Mouse (Mus musculus): ENCODE measurements around the gene Frmd4a. TPM values are rescaled to one million over a fixed set of nuclear protein-coding genes. Genes with fewer than 3 reads are reported as not detected.
A peak's percentile ranks its signal among the peaks of the same experiment; 100 is the strongest.

Frmd4a gene
- polyA plus RNA-seq, 1 experiment from 2014 or later, result 59.6 TPM

- no peaks in the 10 kb centered on the region for H3K9me3 ChIP-seq
- peaks cover 27% of the 10 kb centered on the region for H3K36me3 ChIP-seq
- no peaks in the 10 kb centered on the region for H3K27me3 ChIP-seq
- peaks cover 49% of the 10 kb centered on the region for H3K4me1 ChIP-seq (replicated peaks)
- H3K4me3 ChIP-seq, result no peak overlapping the region
- no peak for ATAC-seq (ENCODE audit: low FRiP score)
- H3K27ac ChIP-seq, result no peak overlapping the region
- H3K4me2 ChIP-seq, result no peak overlapping the region
- WGBS, result 70% methylated on average over 2 of the region's 2 CpGs
- H3K9ac ChIP-seq, result 0 out of 2 replicates have a peak overlapping the region, but pooled peaks have one; percentile 14
Observed at GRCm38 (mm10) chr2:4494478-4494877, 477.0 kb downstream of the Frmd4a start.

- H3K36me3 ChIP-seq, result peaks cover 35% of the 10 kb centered on the region
- 3% methylated on average over 1 of the region's 1 CpGs for WGBS
- no peak overlapping the region for H3K4me2 ChIP-seq
- 0 out of 2 replicates have a peak, but pooled peaks have one; percentile 25 for ATAC-seq (ENCODE audit: low FRiP score)
- no peaks in the 10 kb centered on the region for H3K27me3 ChIP-seq
- H3K4me1 ChIP-seq (replicated peaks), result peaks cover 17% of the 10 kb centered on the region; the same call in 1 of the 2 replicates
- no peak overlapping the region for H3K9ac ChIP-seq
- no peaks in the 10 kb centered on the region for H3K9me3 ChIP-seq
- no peak overlapping the region for H3K4me3 ChIP-seq
- H3K27ac ChIP-seq, result no peak overlapping the region
Observed at GRCm38 (mm10) chr2:4499257-4499656, 481.7 kb downstream of the Frmd4a start.

GRCm38 (mm10) chr2:4499916-4500315, 482.4 kb downstream of the Frmd4a start:
- Histone ChIP-seq H3K4me2 (no peak overlapping the region), H3K9ac (no peak overlapping the region), H3K4me1 (replicated peaks) (peaks cover 15% of the 10 kb centered on the region; the same call in 1 of the 2 replicates), H3K36me3 (peaks cover 35% of the 10 kb centered on the region), H3K4me3 (no peak overlapping the region), H3K27me3 (no peaks in the 10 kb centered on the region), H3K27ac (no peak overlapping the region), H3K9me3 (no peaks in the 10 kb centered on the region)
- WGBS, result 94% methylated on average over 9 of the region's 9 CpGs
- ATAC-seq (ENCODE audit: low FRiP score), result no peak

- Histone ChIP-seq H3K4me3 (no peak overlapping the region), H3K27ac (peak overlapping the region; percentile 36; the same call in 1 of the 2 replicates), H3K9me3 (no peaks in the 10 kb centered on the region), H3K4me1 (replicated peaks) (peaks cover 15% of the 10 kb centered on the region; the same call in 1 of the 2 replicates), H3K4me2 (no peak overlapping the region), H3K9ac (no peak overlapping the region), H3K27me3 (no peaks in the 10 kb centered on the region), H3K36me3 (peaks cover 39% of the 10 kb centered on the region)
- no peak for ATAC-seq (ENCODE audit: low FRiP score)
- WGBS, result 71% methylated on average over 15 of the region's 15 CpGs
Observed at GRCm38 (mm10) chr2:4501257-4502027, 483.9 kb downstream of the Frmd4a start.

GRCm38 (mm10) chr2:4504413-4504812, 486.9 kb downstream of the Frmd4a start:
- no peak for ATAC-seq (ENCODE audit: low FRiP score)
- Histone ChIP-seq H3K4me1 (replicated peaks) (peaks cover 27% of the 10 kb centered on the region), H3K9ac (no peak overlapping the region), H3K4me2 (no peak overlapping the region), H3K27me3 (no peaks in the 10 kb centered on the region), H3K9me3 (no peaks in the 10 kb centered on the region), H3K27ac (no peak overlapping the region), H3K36me3 (peaks cover 25% of the 10 kb centered on the region), H3K4me3 (no peak overlapping the region)
- WGBS, result 73% methylated on average over 10 of the region's 10 CpGs

GRCm38 (mm10) chr2:4505695-4506094, 488.2 kb downstream of the Frmd4a start:
- no peaks in the 10 kb centered on the region for H3K27me3 ChIP-seq
- no peak overlapping the region for H3K4me3 ChIP-seq
- H3K9ac ChIP-seq, result no peak overlapping the region
- no peak for ATAC-seq (ENCODE audit: low FRiP score)
- H3K9me3 ChIP-seq, result no peaks in the 10 kb centered on the region
- H3K27ac ChIP-seq, result no peak overlapping the region
- H3K4me1 ChIP-seq (replicated peaks), result peaks cover 39% of the 10 kb centered on the region
- 96% methylated on average over 4 of the region's 4 CpGs for WGBS
- H3K4me2 ChIP-seq, result no peak overlapping the region
- H3K36me3 ChIP-seq, result peaks cover 21% of the 10 kb centered on the region

- H3K4me1 ChIP-seq (replicated peaks), result peaks cover 37% of the 10 kb centered on the region
- no peaks in the 10 kb centered on the region for H3K27me3 ChIP-seq
- no peak overlapping the region for H3K27ac ChIP-seq
- H3K4me3 ChIP-seq, result no peak overlapping the region
- WGBS, result 93% methylated on average over 9 of the region's 9 CpGs
- peaks cover 17% of the 10 kb centered on the region for H3K36me3 ChIP-seq
- H3K4me2 ChIP-seq, result no peak overlapping the region
- H3K9me3 ChIP-seq, result no peaks in the 10 kb centered on the region
- no peak overlapping the region for H3K9ac ChIP-seq
- ATAC-seq (ENCODE audit: low FRiP score), result no peak
Observed at GRCm38 (mm10) chr2:4506659-4507058, 489.1 kb downstream of the Frmd4a start.

GRCm38 (mm10) chr2:4507887-4508615, 490.5 kb downstream of the Frmd4a start:
- H3K27ac ChIP-seq, result peak overlapping the region; percentile 44; the same call in 1 of the 2 replicates
- H3K4me1 ChIP-seq (replicated peaks), result peaks cover 36% of the 10 kb centered on the region
- no peak overlapping the region for H3K9ac ChIP-seq
- no peak overlapping the region for H3K4me2 ChIP-seq
- WGBS, result 82% methylated on average over 13 of the region's 13 CpGs
- H3K36me3 ChIP-seq, result peaks cover 17% of the 10 kb centered on the region
- H3K4me3 ChIP-seq, result no peak overlapping the region
- H3K9me3 ChIP-seq, result no peaks in the 10 kb centered on the region
- no peak for ATAC-seq (ENCODE audit: low FRiP score)
- no peaks in the 10 kb centered on the region for H3K27me3 ChIP-seq

GRCm38 (mm10) chr2:4508959-4509615, 491.6 kb downstream of the Frmd4a start:
- no peaks in the 10 kb centered on the region for H3K9me3 ChIP-seq
- 82% methylated on average over 10 of the region's 10 CpGs for WGBS
- ATAC-seq (ENCODE audit: low FRiP score), result no peak
- no peak overlapping the region for H3K4me2 ChIP-seq
- H3K27ac ChIP-seq, result peak overlapping the region; percentile 27; the same call in 1 of the 2 replicates
- no peak overlapping the region for H3K9ac ChIP-seq
- peaks cover 21% of the 10 kb centered on the region for H3K36me3 ChIP-seq
- no peaks in the 10 kb centered on the region for H3K27me3 ChIP-seq
- H3K4me1 ChIP-seq (replicated peaks), result peaks cover 36% of the 10 kb centered on the region
- no peak overlapping the region for H3K4me3 ChIP-seq

- Histone ChIP-seq H3K27me3 (no peaks in the 10 kb centered on the region), H3K4me3 (no peak overlapping the region), H3K27ac (peak overlapping the region; percentile 63), H3K9me3 (no peaks in the 10 kb centered on the region), H3K4me1 (replicated peaks) (peaks cover 36% of the 10 kb centered on the region), H3K4me2 (no peak overlapping the region), H3K36me3 (peaks cover 27% of the 10 kb centered on the region), H3K9ac (no peak overlapping the region)
- 59% methylated on average over 5 of the region's 5 CpGs for WGBS
- no peak for ATAC-seq (ENCODE audit: low FRiP score)
Observed at GRCm38 (mm10) chr2:4509739-4510138, 492.2 kb downstream of the Frmd4a start.

- WGBS, result 67% methylated on average over 11 of the region's 11 CpGs
- Histone ChIP-seq H3K27me3 (no peaks in the 10 kb centered on the region), H3K27ac (peak overlapping the region; percentile 63), H3K4me2 (no peak overlapping the region), H3K9ac (no peak overlapping the region), H3K4me1 (replicated peaks) (peaks cover 36% of the 10 kb centered on the region), H3K4me3 (no peak overlapping the region), H3K9me3 (no peaks in the 10 kb centered on the region), H3K36me3 (peaks cover 28% of the 10 kb centered on the region)
- no peak; the same call in 1 of the 2 replicates for ATAC-seq (ENCODE audit: low FRiP score)
Observed at GRCm38 (mm10) chr2:4510208-4511079, 492.9 kb downstream of the Frmd4a start.

Data from hindbrain, embryonic 13.5 days (tissue).